Mouse (Mus musculus) right cerebral cortex, postnatal 4 days (tissue): ENCODE measurements around the gene Krt12.

Experiments used
- DNase-seq: peaks from one replicate; pipeline ENCODE4 v3.0.0-alpha.2; 2022

Krt12 gene

DNA sequence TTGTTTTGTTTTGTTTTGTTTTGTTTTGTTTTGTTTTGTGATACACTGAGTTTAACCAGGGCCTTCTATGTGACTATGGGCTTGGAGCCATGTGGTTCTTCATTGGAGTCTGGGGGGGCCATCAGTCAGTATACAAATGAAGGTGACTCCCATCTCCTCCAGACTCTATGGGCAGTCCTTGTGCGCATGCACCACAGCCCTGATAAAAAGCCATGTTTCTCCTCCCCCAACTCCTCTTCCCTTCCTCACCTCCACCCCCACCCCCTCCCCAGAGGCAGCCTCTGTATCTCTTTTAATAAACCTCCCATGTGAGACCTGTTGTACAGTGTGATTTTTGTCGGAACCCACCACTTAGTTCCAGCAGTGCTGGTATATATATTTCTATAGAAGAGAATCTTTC lies 25.4 kb downstream of the Krt12 start:
- no peak for DNase-seq

DNA sequence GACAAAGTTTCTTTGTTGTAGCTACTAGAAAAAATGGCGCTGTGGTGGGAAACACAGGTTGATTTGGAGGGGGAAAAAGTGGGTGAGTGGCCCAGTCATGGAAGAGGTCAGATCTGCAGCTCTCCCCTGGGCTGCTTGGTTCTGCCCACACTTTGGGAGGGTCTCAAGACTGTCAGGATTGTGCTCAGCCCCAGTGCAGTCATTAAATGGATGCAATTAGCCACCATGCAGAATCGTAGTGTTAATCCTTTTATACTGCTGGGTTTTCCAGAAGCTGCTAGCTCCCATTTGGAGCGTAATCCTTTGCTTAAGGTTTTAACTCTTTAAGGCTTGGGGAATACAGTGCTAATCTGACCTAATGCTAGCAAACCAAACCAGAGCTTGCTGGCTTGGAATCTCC lies 26.0 kb downstream of the Krt12 start:
- DNase-seq: no peak

DNA sequence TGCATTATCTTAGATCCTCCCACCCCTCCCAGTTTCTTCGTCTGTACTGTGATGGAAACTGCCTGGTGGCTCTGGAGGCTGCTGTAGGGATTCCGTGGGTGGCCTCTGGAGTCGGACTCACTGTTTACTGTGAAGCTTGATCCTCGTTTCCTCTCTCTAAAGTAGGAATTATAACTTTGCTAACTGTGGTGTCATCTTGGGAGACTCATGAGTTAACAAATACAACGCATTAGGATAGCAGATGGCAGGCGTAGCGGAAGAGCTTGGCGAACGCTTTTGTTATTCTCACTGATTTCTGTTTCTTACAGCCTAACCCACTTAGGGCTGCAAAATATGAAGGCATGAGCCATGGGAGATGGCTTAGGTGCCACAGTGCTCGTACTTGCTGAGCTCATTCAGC lies 29.6 kb downstream of the Krt12 start:
- no peak for DNase-seq

DNA sequence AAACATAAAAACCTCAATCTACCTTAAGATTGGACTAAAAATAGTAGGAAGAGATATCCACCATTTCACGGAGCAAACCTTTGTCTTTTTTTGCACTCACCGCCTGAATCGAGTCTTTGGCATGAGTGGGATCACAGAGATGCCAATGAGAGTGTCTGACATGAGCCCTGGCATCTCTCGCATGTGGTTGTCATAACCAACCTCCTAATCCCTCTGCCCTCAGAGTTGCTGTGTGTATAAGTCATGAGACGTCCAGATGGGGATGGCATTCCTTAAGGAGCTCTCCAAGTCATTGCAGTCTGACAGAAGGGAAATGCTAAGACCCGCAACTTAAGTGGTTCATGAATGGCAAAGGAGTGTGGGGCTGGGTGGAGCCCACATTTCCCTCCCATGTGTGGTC lies 30.7 kb downstream of the Krt12 start:
- DNase-seq: no peak

DNA sequence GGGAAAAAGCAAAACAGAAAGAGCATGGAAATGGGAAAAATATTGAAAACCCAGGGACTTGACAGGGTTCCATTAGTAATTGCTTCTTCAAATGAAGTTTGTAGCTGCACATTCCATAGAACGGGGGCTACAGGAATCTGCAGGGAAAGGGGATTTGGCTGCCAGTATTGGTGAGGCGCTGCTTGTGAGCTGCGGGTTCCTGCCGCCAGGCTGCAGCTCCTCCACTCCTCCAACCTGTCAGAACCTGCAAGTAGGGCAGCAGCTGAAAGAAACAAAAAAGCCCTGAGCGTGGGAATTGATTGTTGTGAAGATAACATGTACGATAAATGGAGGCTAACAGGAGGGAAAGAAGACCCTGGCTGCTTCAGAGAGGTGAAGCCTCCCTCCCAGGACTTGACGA lies 31.2 kb downstream of the Krt12 start:
- no peak for DNase-seq

DNA sequence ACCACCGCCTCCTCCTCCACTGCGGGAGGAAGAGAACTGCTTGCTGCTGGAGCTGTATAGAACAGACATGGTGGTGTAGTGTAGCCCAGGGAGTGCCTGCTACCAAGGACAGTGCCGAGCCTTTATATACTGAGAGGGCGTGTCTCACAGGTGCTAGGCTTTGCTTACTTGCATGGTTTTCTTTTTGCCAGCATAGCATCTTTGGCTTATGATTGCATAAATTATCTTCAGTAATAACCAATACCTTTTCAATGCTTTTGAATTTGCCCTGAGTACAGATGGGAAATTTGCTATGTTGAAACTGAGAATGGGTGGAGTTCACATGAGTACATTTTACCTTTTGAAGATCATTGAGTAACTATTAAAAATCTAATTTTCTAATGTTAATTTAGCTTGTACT lies 32.8 kb downstream of the Krt12 start, which contains the start of gene Krt10:
TSS of gene Krt10 (minus strand) at position 101 of the 400 bp plus-strand sequence.
- no peak for DNase-seq

DNA sequence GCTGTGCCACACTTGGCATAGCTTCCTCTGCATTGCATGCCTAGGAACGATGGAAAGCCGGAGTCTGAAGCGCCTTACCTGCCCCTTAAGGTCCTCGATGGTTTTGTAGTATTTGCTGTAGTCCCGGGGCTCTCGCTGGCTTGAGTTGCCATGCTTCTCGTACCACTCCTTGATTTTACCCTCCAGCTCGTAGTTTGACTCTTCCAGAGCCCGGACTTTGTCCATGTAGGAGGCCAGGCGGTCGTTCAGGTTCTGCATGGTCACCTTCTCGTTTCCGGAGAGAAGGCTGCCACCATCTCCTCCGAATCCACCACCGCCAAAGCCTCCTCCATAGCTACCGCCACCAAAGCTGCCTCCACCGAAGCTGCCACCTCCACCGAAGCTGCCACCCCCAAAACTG lies 33.4 kb downstream of the Krt12 start:
- DNase-seq: no peak

DNA sequence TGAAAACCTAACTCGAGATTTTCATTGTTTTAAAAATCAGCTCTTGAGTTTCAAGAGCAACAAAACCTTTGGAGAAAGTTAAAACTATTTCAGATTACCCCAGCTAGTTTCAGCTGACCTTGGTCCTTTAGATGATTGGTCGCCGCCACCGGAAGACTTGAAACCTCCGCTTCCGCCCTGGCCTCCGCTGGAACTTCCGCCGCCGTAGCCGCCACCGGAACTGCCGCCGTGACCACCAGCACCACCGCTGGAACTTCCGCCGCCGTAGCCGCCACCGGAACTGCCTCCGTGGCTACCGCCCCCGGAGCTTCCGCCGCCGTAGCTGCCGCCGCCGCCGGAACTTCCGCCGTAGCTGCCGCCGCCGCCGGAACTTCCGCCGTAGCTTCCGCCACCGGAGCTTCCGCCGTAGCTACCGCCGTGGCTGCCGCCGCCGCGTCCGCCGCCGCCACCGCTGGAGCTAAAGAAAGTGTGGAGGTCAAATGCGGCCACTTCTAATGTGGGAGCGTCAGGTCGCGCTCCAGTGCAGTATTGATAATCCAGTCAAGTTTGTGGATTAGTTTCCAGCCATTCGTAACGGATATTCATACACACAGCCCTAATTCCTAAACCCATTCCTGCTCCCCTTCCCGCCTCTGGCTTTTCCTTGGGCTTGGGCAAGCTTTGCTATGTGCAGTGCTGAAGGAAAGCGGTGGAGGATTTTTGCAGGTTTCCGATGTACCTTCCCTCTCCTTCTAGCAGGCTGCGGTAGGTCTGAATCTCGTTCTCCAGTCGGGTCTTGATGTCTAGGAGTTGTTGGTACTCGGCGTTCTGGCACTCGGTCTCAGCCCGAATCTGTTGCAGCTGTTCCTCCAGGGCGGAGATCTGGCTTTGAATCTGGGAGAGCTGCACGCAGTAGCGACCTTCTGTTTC lies 36.0 kb downstream of the Krt12 start:
- peak; percentile 81 for DNase-seq

DNA sequence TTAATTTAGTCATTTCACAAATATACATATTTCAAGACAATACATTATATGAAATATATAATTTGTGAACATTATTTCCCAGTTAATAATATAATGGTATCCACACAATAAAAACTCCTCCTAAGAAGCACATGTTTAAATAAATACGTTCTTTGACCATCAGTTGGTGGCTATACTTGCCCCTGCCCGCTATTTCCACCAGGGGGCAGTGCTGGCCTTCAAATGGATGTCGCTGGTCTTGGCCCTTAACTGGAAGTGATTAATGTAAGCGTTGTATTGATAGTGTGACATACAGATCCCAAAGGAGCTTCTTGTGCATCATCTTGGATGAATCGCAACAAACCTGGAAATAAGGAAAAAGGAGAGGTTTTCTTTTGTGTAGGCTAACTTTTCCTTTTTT lies 42.5 kb downstream of the Krt12 start:
- DNase-seq: peak; percentile 78

DNA sequence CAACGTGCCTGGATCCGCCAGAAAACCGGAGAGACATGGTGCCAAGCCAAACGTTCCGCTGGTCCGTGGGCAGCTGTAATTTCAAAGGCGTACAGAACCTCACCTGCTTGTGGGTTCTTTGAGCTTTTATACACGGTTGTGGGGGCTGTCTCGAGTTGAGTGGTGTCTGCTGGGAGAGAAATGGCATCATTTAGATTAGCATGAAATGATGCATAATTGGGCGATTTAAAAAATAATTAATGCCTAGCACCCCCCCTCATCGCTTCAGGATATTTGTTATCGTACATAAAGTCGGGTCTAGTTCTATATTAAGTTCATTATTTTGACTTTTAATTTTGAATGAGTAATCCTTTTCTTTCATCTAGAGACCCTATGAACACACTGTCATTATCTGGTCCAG lies 47.3 kb downstream of the Krt12 start, which contains the start of gene Krt28:
TSS of gene Krt28 (minus strand) at position 101 of the 400 bp plus-strand sequence.
- DNase-seq: no peak

DNA sequence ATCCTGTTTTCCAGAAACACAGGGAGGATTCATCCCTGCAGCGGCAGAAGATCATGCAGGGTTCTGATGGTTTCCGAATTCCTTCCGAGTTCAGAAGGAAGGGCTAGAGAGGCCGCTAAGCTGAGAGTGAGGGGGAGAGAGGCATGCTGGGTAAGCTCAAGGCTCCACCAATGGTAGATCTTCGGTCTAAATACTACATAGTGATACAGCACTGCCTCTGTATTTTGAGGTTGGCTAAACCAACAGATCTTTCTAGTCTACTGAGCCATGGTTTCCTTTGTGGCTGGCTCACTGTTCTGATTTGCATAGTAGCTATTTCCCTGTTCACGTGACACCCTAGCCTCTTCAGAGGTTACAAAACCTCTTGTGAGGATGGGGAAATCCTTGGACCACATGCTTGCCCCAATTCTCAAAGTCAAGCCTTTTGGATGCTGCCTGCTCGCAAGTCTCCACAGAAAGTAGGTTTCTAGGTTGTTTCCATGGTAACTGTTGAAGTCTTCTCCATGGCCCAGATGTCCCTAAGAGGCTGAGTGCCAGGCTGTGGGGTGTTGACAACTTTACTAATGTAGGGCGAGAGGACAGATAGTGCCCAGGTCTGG lies 52.1 kb downstream of the Krt12 start:
- peak; percentile 35 for DNase-seq

DNA sequence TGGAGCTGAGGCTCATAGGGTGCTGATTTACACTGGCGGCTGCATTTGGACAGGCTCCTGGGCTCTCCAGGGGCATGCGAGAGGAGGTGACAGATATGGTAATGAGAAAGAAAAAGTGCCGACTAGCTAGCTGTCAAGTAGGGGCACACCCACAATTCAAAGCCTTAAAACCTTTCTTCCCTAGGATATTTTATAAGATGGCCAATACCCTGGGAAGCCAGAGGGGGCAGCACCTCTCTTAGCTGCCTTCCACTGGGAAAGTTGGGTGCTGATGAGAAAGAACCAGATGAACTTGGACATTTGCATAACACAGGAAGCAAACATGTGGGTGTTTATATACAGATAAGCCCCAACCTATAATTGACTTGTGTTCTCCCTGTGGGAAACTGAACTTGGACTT lies 52.8 kb downstream of the Krt12 start:
- peak; percentile 24 for DNase-seq

DNA sequence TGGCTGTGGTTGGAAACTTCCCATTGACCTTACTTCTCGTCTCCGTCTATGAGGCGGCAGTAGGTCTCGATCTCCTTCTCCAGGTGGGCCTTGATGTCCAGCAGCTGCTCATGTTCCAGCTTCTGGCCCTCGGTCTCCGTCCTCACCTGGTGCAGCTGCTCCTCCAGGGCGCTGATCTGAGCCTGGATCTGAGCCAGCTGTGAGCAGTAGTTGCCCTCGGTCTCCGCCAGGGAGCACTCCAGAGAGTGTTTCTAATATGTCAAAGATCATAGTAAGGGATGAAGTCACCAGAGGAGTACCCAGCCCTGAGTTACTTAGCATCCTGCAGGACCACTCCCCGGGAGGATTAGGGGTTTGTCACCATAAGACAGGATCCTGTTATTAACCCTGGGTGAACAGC lies 55.3 kb downstream of the Krt12 start:
- no peak for DNase-seq
